Mouse (Mus musculus): ENCODE data around the gene Tubd1. TPM values are rescaled to one million over a fixed set of nuclear protein-coding genes. Genes with fewer than 3 reads are reported as not detected.
A peak's percentile ranks its signal among the peaks of the same experiment; 100 is the strongest.

Gene Tubd1
- polyA plus RNA-seq, 1 experiment from 2014 or later = 7.3 TPM

DNA sequence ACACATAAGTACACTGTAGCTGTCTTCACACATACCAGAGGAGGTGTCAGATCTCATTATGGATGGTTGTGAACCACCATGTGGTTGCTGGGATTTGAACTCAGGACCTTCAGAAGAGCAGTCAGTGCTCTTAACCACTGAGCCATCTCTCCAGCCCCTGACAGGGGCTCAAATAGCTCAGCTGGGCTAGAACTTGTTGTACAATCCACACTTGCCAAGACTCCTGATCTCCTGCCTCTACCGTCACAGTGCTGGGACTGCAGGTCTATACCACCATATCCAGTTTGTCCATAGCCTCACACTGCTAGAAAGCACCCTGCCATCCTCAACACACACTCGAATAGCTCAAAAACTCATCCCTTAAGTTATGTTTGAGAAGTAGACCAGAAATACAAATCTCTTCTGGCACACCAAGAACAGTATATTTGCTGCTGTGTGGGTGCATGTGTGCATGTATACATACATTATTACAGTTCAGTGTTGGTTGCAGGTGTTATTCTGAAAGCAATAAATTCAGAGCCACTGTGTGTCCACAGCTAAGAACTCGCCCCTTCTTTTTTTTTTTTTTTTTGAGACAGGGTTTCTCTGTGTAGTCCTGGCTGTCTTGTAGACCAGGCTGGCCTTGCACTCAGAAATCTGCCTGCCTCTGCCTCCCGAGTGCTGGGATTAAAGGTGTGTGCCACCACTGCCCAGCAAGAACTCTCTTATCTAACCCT is 44.0 kb downstream of the Tubd1 start:
- Histone ChIP-seq H3K36me3 (ENCODE audit: insufficient read depth, low read length) (no peaks in the 10 kb centered on the region), H3K4me3 (ENCODE audit: low read depth, low read length) (no peak overlapping the region), H3K9ac (replicated peaks; ENCODE audit: low read depth) (no peak overlapping the region), H3K27me3 (replicated peaks; ENCODE audit: insufficient read depth, low read length) (no peaks in the 10 kb centered on the region), H3K9me3 (ENCODE audit: low read length) (no peaks in the 10 kb centered on the region), H3K4me1 (ENCODE audit: insufficient read depth, low read depth, low read length) (peaks cover 16% of the 10 kb centered on the region; the same call in 1 of the 2 replicates), H3K27ac (ENCODE audit: low read length) (no peak overlapping the region), H3K4me2 (replicated peaks; ENCODE audit: low read depth, low read length) (no peak overlapping the region)
- WGBS = 90% methylated on average over 4 of the region's 4 CpGs
- no peak for TF ChIP-seq EP300 (IDR thresholded peaks at IDR 0.05)
- TF ChIP-seq CTCF (IDR thresholded peaks at IDR 0.05) = no peak
- ATAC-seq (no peak), DNase-seq (ENCODE audit: low spot score) (no peak)

DNA sequence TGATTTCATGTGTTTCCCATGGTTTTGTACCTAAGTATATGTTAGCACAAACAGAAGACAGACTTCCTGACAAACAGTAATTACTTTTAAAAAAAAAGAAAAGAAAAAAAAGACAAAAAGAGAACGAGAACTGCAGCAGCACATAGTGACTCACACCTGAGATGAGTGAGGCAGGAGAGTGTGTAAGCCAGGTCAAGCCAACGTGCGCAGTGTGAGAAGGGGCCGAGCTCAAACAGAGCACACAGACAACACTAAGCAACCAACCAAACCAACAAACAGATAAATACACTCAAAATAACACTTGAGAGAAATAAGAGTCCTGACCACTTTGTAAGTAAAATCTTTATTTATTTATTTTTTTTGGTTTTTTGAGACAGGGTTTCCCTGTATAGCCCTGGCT is 45.3 kb downstream of the Tubd1 start:
- no peak for TF ChIP-seq EP300 (IDR thresholded peaks at IDR 0.05)
- TF ChIP-seq CTCF (IDR thresholded peaks at IDR 0.05) = no peak
- Histone ChIP-seq H3K4me1 (ENCODE audit: insufficient read depth, low read depth, low read length) (peaks cover 21% of the 10 kb centered on the region; the same call in 1 of the 2 replicates), H3K36me3 (ENCODE audit: insufficient read depth, low read length) (no peaks in the 10 kb centered on the region), H3K27ac (ENCODE audit: low read length) (no peak overlapping the region), H3K9ac (replicated peaks; ENCODE audit: low read depth) (no peak overlapping the region), H3K9me3 (ENCODE audit: low read length) (no peaks in the 10 kb centered on the region), H3K4me2 (replicated peaks; ENCODE audit: low read depth, low read length) (no peak overlapping the region), H3K27me3 (replicated peaks; ENCODE audit: insufficient read depth, low read length) (no peaks in the 10 kb centered on the region), H3K4me3 (ENCODE audit: low read depth, low read length) (no peak overlapping the region)
- DNase-seq (ENCODE audit: low spot score) (peak; percentile 35), ATAC-seq (no peak)
- 70% methylated on average over 4 of the region's 4 CpGs for WGBS

DNA sequence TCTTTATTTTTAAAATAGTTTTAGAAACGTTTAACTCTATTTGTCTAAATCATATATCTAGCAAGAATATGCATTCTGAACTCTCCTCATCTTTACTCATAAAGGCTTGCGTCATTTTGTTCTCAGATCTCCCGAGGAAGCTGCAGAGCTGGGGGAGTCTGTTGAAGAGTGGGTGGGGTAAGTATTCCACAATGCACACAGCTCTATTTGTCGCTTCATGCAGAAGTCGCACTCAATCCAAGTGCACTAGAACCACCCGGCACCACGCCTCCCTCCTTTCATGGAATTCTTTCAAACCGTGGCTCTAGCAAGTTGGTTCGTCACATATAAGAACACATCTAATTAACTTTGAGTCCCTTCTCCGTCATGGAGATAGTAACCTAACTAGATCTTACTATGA is 45.8 kb downstream of the Tubd1 start:
- Histone ChIP-seq H3K4me1 (ENCODE audit: insufficient read depth, low read depth, low read length) (peaks cover 21% of the 10 kb centered on the region; the same call in 1 of the 2 replicates), H3K36me3 (ENCODE audit: insufficient read depth, low read length) (no peaks in the 10 kb centered on the region), H3K27me3 (replicated peaks; ENCODE audit: insufficient read depth, low read length) (no peaks in the 10 kb centered on the region), H3K27ac (ENCODE audit: low read length) (0 out of 2 replicates have a peak overlapping the region, but pooled peaks have one; percentile 0), H3K9me3 (ENCODE audit: low read length) (no peaks in the 10 kb centered on the region), H3K4me2 (replicated peaks; ENCODE audit: low read depth, low read length) (no peak overlapping the region), H3K4me3 (ENCODE audit: low read depth, low read length) (no peak overlapping the region), H3K9ac (replicated peaks; ENCODE audit: low read depth) (no peak overlapping the region)
- WGBS = 57% methylated on average over 10 of the region's 10 CpGs
- ATAC-seq (no peak), DNase-seq (ENCODE audit: low spot score) (peak; percentile 75)
- TF ChIP-seq CTCF (IDR thresholded peaks at IDR 0.05) (no peak), EP300 (IDR thresholded peaks at IDR 0.05) (no peak; the same call in 1 of the 2 replicates)

GRCm38 (mm10) chr11:86591301-86591845 is 46.6 kb downstream of the Tubd1 start:
- Histone ChIP-seq H3K27ac (ENCODE audit: low read length) (0 out of 2 replicates have a peak overlapping the region, but pooled peaks have one; percentile 82), H3K4me3 (ENCODE audit: low read depth, low read length) (no peak overlapping the region), H3K9me3 (ENCODE audit: low read length) (no peaks in the 10 kb centered on the region), H3K36me3 (ENCODE audit: insufficient read depth, low read length) (no peaks in the 10 kb centered on the region), H3K9ac (replicated peaks; ENCODE audit: low read depth) (no peak overlapping the region), H3K4me1 (ENCODE audit: insufficient read depth, low read depth, low read length) (peaks cover 21% of the 10 kb centered on the region; the same call in 1 of the 2 replicates), H3K27me3 (replicated peaks; ENCODE audit: insufficient read depth, low read length) (no peaks in the 10 kb centered on the region), H3K4me2 (replicated peaks; ENCODE audit: low read depth, low read length) (no peak overlapping the region)
- ATAC-seq = no peak
- TF ChIP-seq EP300 (IDR thresholded peaks at IDR 0.05) (no peak), CTCF (IDR thresholded peaks at IDR 0.05) (no peak)
- 58% methylated on average over 4 of the region's 4 CpGs for WGBS
- DNase-seq (ENCODE audit: low spot score) = no peak

DNA sequence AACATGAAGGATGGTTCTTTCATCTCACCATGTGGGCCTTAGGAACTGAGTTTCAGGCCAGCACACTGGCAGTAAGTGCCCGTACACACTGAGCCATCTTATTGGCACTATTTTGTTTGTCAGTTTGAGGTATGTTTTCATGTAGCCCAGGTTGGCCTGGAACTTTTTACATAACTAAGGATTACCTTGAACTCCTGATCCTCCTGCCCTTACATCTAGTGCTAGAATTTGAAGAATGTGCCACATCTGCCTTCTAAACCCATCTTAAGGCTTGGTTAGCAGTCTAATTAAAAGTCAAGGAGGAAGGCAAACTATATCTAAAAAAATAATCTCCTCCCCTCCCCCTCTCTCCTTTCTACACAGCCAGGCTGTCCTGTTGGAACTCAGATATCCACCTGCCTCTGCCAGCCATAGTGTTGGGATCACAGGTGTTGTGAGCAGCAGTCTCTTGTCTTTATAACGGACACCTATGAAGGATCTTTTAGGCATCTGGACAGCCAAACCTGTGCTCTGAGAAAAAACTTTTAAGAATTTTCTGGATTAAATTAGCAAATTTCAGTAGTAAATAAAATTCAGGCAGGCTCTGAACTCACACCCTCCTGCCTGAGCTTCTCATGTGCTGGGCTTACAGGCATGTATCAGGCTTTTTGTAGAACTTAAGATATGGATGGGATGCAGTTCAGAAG is 47.3 kb downstream of the Tubd1 start:
- peak overlapping the region; percentile 82 for H3K27ac ChIP-seq (ENCODE audit: low read length)
- no peak overlapping the region for H3K9ac ChIP-seq (replicated peaks; ENCODE audit: low read depth)
- no peak for DNase-seq (ENCODE audit: low spot score)
- H3K27me3 ChIP-seq (replicated peaks; ENCODE audit: insufficient read depth, low read length) = no peaks in the 10 kb centered on the region
- no peaks in the 10 kb centered on the region for H3K9me3 ChIP-seq (ENCODE audit: low read length)
- WGBS = 74% methylated on average over 2 of the region's 2 CpGs
- peaks cover 21% of the 10 kb centered on the region; the same call in 1 of the 2 replicates for H3K4me1 ChIP-seq (ENCODE audit: insufficient read depth, low read depth, low read length)
- TF ChIP-seq EP300 (IDR thresholded peaks at IDR 0.05) (no peak), CTCF (IDR thresholded peaks at IDR 0.05) (no peak)
- no peak overlapping the region for H3K4me2 ChIP-seq (replicated peaks; ENCODE audit: low read depth, low read length)
- H3K4me3 ChIP-seq (ENCODE audit: low read depth, low read length) = no peak overlapping the region
- no peak for ATAC-seq
- no peaks in the 10 kb centered on the region for H3K36me3 ChIP-seq (ENCODE audit: insufficient read depth, low read length)

DNA sequence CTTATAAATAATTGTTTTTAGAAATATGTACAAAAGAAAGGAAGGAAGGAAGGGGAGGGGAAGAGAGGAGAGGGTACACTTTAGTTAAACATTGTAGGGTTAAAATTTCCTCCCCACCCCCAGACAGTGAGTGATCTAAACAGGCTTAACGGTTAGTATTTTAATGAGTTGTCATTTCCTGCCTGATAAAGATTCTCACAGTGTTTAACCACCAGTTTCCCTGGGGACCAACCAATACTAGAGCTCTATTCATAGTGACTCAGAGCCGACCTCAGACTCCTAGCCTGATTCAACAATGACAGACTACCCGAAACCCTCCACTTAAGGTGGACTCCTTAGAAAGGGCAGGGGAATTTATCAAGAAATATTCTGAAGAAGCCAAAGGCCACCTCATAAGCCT is 48.2 kb downstream of the Tubd1 start:
- 6% methylated on average over 3 of the region's 3 CpGs for WGBS
- ATAC-seq = peak; percentile 60

More for the DNA sequence above, 48.2 kb downstream of the Tubd1 start:
- Histone ChIP-seq H3K27ac (ENCODE audit: low read length) (peak overlapping the region; percentile 82), H3K9me3 (ENCODE audit: low read length) (no peaks in the 10 kb centered on the region), H3K4me1 (ENCODE audit: insufficient read depth, low read depth, low read length) (peaks cover 20% of the 10 kb centered on the region; the same call in 1 of the 2 replicates), H3K36me3 (ENCODE audit: insufficient read depth, low read length) (no peaks in the 10 kb centered on the region), H3K4me3 (ENCODE audit: low read depth, low read length) (no peak overlapping the region), H3K4me2 (replicated peaks; ENCODE audit: low read depth, low read length) (no peak overlapping the region), H3K9ac (replicated peaks; ENCODE audit: low read depth) (no peak overlapping the region), H3K27me3 (replicated peaks; ENCODE audit: insufficient read depth, low read length) (no peaks in the 10 kb centered on the region)
- DNase-seq (ENCODE audit: low spot score) = peak; percentile 78
- TF ChIP-seq EP300 (IDR thresholded peaks at IDR 0.05) (peak; percentile 63; the same call in 1 of the 2 replicates), CTCF (IDR thresholded peaks at IDR 0.05) (no peak)

All from lung, postnatal 0 days (tissue).